Comparison of ENCODE assay signal across 22 mouse cellular contexts in genomic region chr4:95938701-95939100, GRCm38 (mm10). TPM values are rescaled to one million over a fixed set of nuclear protein-coding genes. Genes with fewer than 3 reads are reported as not detected.
DNase-seq lines count a peak whose midpoint lies in the region; ATAC-seq and TF ChIP-seq lines count a peak whose summit lies in the region.
"Had no signal": no experiment of that assay in that cellular context is flagged by ENCODE, and none has a peak within 500 bp of the region (broad histone marks: within the 10 kb centered on the region; RNA-seq: fewer than 3 reads in every experiment).

No protein-coding gene starts in this region.

- no peaks in the 10 kb centered on the region for H3K36me3 ChIP-seq in intestine, embryonic 16.5 days (ENCODE audit: control insufficient read depth, insufficient read depth, low read length)
- no peaks in the 10 kb centered on the region for H3K36me3 ChIP-seq in hindbrain, postnatal 0 days (ENCODE audit: insufficient read depth, low read length)
- H3K36me3 ChIP-seq: embryonic facial prominence, embryonic 10.5 days; embryonic facial prominence, embryonic 12.5 days; forebrain, embryonic 15.5 days; G1E had no signal

- 0 out of 2 replicates have a peak, but pooled peaks cover 3% of the 10 kb centered on the region for H3K4me1 ChIP-seq in intestine, embryonic 16.5 days (ENCODE audit: control insufficient read depth, insufficient read depth, low read length)
- H3K4me1 ChIP-seq in hindbrain, postnatal 0 days (ENCODE audit: insufficient read depth, low read length), result no peaks in the 10 kb centered on the region
- H3K4me1 ChIP-seq: embryonic facial prominence, embryonic 10.5 days; embryonic facial prominence, embryonic 12.5 days; forebrain, embryonic 13.5 days; forebrain, embryonic 15.5 days had no signal

- H3K9ac ChIP-seq in intestine, embryonic 16.5 days (ENCODE audit: low read depth, low read length), result no peak overlapping the region
- H3K9ac ChIP-seq in hindbrain, postnatal 0 days (replicated peaks; ENCODE audit: low read length), result no peak overlapping the region
- H3K9ac ChIP-seq: embryonic facial prominence, embryonic 12.5 days; forebrain, embryonic 13.5 days; forebrain, embryonic 15.5 days; forebrain, postnatal 0 days had no signal

- no peak for TF ChIP-seq CTCF in hindbrain, postnatal 0 days (IDR thresholded peaks at IDR 0.05; ENCODE audit: low read depth)

- H3K4me2 ChIP-seq in intestine, embryonic 16.5 days (ENCODE audit: low read depth, low read length), result no peak overlapping the region
- H3K4me2 ChIP-seq in hindbrain, postnatal 0 days (ENCODE audit: low read depth, low read length), result no peak overlapping the region
- H3K4me2 ChIP-seq: embryonic facial prominence, embryonic 12.5 days; forebrain, embryonic 13.5 days; forebrain, embryonic 15.5 days had no signal

- ATAC-seq in intestine, embryonic 16.5 days, result peak; percentile 21; the same call in 1 of the 2 replicates
- ATAC-seq in hindbrain, postnatal 0 days, result no peak
- ATAC-seq: CD4-positive, CD25-positive, alpha-beta regulatory T cell, adult 4 months; forebrain, embryonic 13.5 days; forebrain, embryonic 15.5 days; forebrain, postnatal 0 days had no signal

- no peak overlapping the region for H3K4me3 ChIP-seq in intestine, embryonic 16.5 days (ENCODE audit: low read length)
- no peak overlapping the region for H3K4me3 ChIP-seq in hindbrain, postnatal 0 days (ENCODE audit: low read length)
- H3K4me3 ChIP-seq: embryonic facial prominence, embryonic 10.5 days; embryonic facial prominence, embryonic 12.5 days; forebrain, embryonic 13.5 days; forebrain, embryonic 15.5 days had no signal

- H3K27me3 ChIP-seq in intestine, embryonic 16.5 days (replicated peaks; ENCODE audit: control insufficient read depth, insufficient read depth, low read length), result no peaks in the 10 kb centered on the region
- no peaks in the 10 kb centered on the region for H3K27me3 ChIP-seq in hindbrain, postnatal 0 days (ENCODE audit: insufficient read depth, low read length)
- H3K27me3 ChIP-seq: CH12.LX; embryonic facial prominence, embryonic 12.5 days; forebrain, embryonic 13.5 days; forebrain, embryonic 15.5 days had no signal

- DNase-seq in retina, postnatal 1 day, result peak; percentile 72
- no peak for DNase-seq in retina, embryonic 14.5 days (ENCODE audit: low spot score)
- DNase-seq in hindbrain, postnatal 0 days (ENCODE audit: low spot score), result no peak
- DNase-seq in frontal cortex, postnatal 10 days (ENCODE audit: low spot score in 2 of 2), result no peak
- DNase-seq: adrenal gland, adult 8-10 months; adrenal gland, postnatal 14 days; adrenal gland, postnatal 36 days; B cell, adult 2 months; cerebellum, adult 11-12 months; cerebellum, adult 2 months; cerebellum, adult 9-10 months; cerebellum, postnatal 10 days; cerebellum, postnatal 25 days; forebrain, postnatal 0 days had no signal

- H3K27ac ChIP-seq in intestine, embryonic 16.5 days (ENCODE audit: low read length), result no peak overlapping the region
- H3K27ac ChIP-seq in hindbrain, postnatal 0 days, result no peak overlapping the region
- H3K27ac ChIP-seq: embryonic facial prominence, embryonic 10.5 days; embryonic facial prominence, embryonic 12.5 days; forebrain, embryonic 13.5 days; forebrain, embryonic 15.5 days had no signal

- H3K9me3 ChIP-seq in intestine, embryonic 16.5 days (ENCODE audit: control insufficient read depth, low read length), result no peaks in the 10 kb centered on the region
- H3K9me3 ChIP-seq in hindbrain, postnatal 0 days (ENCODE audit: low read length), result no peaks in the 10 kb centered on the region
- H3K9me3 ChIP-seq: embryonic facial prominence, embryonic 10.5 days; embryonic facial prominence, embryonic 12.5 days; forebrain, embryonic 13.5 days; forebrain, embryonic 15.5 days; G1E had no signal

- WGBS in intestine, embryonic 16.5 days, result 70% methylated on average over 3 of the region's 3 CpGs
- 69% methylated on average over 3 of the region's 3 CpGs for WGBS in hindbrain, postnatal 0 days

RNA-seq across cellular contexts. Expression of gene Hook1, which starts 28.3 kb away (rescaled TPM):
- polyA plus RNA-seq in intestine, embryonic 16.5 days (2015; fragmentation: Nextera tagmentation; extraction: Ambion mirVana), result 31.1 and 34.9 TPM in 2 replicates
- 29.3 and 30.4 TPM in 2 replicates for total RNA-seq in hindbrain, postnatal 0 days (2014; rRNA removed)
- 53.6 and 54.1 TPM in 2 replicates for polyA plus RNA-seq in hindbrain, postnatal 0 days (2015; fragmentation: Nextera tagmentation; extraction: Ambion mirVana)
- polyA plus RNA-seq: G1E had no signal
